Mouse (Mus musculus): ENCODE results near the gene Itgb4.
A peak's percentile ranks its signal among the peaks of the same experiment; 100 is the strongest.
"Not testable (repeated sequence)": the region's sequence is repeated elsewhere in the genome, so short reads cannot be mapped to it uniquely, and the experiment has no call there.

Gene Itgb4

DNA sequence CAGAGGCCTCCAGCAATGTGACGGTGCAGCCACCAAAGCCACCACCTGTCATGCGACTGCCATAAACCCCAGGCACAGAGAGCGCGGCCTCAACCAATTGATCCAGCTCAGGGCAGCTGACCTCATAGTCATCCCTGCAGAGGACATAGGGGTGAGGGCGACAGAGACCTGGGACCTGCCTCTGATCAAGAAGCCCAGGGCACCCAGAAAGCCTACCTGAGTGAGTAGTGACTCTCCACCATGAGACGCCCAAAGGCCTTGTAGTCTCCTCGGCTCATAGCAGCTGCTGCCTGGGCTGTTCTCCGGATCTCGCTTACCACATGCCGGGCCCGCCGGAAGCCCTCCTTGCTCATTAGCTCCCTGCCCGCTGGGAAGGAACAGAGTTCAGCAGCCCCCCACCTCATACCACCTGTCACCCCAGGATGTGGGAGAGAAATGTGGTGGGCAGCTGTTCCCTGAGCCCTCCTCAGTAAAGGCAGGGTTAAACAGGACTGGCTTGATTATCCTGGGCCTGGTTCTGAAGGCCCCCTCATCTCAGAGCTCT, 34.4 kb downstream of the Itgb4 start:
- DNase-seq (ENCODE audit: low spot score), result no peak

DNA sequence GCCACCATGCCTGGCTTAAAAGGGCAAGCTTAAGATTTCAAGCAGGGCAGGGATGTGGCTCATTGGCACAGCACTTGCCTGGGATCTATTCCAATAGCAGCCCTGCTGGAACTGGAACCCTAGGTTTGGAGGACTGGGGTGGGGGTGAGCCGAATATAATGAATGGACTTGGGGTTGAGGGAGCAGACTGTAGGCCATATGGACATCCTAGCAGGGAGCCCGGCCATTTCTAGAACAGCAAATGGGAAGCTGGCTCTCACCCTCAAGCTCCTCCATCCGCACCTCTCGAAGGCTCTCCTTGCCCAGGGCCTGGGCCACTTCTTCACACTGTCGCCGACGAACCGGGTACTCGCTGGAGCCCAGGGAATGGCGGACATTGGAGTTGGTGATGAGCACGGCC, 35.2 kb downstream of the Itgb4 start:
- no peak for DNase-seq (ENCODE audit: low spot score)

DNA sequence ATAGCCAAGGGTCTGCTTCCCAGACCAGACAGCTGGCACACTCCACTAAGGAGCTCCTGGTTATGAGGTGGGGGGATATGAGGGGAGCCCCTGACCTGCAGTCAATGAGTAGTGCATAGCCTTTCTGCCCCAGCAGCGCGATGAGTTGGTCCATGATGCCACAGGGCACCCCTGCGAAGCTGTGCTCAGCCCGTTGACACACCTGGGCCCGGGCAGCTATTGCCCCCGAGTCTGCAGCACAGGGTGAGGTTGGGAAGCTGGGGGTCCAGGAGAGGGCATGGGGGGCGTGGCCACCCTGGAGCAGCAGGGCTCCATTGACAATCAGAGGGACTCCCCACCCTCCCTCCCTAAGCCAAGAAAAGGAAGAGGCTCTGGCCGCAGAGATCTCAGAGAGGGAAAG, 35.6 kb downstream of the Itgb4 start:
- DNase-seq (ENCODE audit: low spot score), result no peak

DNA sequence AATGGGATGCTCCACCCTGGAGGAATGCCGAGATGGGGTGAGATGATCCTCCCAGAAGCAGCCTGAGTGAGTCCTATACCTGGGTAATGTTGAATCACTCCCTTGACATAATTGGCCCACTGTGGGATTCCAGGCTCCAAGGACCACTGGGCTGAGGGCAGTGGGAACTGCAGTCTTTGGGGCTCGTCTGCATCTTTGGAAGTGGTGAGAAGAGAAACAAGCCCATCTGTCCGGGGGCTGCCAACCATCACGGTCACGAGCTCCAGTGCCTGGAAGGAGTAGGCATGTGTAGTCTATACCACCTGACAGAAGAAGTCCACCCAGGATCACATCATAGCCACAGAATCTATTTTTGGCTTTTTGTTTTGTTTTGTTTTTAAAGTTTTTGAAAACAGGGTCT, 36.4 kb downstream of the Itgb4 start:
- no peak for DNase-seq (ENCODE audit: low spot score)

DNA sequence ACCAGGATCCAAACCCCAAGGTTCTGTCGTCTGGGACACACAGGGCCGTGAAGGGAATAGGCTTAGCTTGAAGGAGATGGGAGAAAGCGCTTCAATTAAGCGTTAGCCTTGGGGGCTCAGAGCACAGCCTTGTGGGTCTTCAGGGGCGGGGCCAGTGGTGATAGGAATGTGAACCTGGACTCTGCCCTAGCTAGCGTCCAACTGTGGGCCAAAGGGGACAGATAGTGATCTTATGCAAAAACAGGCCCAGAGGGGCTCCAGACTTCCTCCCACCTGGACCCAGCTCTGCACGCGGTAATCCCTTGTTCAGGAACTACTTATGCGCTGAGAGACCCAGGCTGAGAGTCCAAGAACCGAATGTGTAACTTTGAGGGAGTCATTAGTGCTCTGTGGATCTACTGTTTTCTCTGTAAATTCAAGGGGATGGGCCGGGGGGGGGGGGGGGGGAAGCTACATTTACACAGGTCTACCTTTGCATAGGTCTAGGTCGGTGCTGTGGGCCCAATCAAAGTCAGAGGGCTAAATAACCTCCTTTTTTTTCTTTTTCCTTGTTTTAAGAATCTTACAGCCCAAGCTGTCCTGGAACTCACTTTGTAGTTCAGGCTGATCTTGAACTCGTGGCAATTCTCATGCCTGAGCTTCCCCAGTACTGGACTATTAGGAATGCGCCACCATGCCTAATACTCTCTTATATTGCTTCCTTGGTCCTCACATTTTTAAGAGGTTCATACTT, 37.2 kb downstream of the Itgb4 start:
- DNase-seq (ENCODE audit: low spot score), result no peak

DNA sequence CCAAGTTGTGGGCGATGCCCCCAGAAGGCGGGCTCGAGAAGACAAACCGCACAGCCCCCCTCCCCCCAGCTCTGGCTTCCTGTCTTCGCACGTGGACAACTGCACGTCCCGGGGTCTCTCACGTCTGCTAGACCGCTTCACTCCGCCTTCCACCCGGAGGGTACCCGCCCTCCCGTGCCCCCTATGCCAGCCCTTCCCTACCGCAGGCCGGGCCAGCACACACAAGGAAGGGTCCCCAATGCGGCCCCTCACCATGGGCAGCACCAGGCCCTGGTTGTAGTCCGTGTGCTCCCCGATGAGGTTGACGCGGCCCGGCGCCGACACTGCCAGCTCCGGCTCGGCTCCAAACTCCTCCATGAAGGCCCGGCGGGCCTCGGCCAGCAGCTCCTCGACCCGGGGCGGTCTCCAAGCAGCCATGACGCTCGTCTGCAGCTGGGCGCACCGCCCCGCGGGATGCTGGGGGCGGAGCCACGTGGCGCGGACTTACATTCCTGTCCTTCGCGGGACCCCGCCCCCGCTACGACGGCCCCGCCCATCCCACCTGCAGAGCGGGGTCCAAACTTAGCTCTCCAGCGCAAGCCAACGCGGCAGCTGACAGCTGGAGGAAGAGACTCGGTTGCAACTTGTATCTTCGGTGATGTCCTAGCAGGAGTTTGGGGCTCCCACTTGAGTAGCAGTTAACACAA, 37.9 kb downstream of the Itgb4 start, which contains the start of gene Galk1:
Gene Galk1 (minus strand): TSS at position 458 of the 686 bp plus-strand sequence.
- DNase-seq (ENCODE audit: low spot score), result peak; percentile 63

DNA sequence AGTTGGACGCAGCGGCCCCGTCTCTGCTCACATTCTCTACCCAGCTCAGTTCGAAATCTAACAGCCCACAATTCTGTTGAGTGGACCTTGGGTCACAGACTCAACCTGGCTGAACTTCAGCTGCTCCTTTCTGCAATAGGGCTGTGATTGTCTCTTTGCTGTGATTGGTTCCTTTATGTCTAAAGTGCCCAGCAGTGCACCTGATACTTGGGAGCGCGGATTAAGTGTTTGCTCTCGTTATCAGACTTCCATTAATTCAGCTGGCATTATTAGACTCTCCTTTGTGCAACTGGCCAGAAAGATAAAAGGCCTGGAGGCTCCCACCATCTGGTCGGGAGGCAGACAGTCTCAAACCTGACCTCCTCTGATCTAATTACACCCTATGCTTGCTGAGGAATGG, 40.3 kb downstream of the Itgb4 start:
- DNase-seq (ENCODE audit: low spot score), result no peak

DNA sequence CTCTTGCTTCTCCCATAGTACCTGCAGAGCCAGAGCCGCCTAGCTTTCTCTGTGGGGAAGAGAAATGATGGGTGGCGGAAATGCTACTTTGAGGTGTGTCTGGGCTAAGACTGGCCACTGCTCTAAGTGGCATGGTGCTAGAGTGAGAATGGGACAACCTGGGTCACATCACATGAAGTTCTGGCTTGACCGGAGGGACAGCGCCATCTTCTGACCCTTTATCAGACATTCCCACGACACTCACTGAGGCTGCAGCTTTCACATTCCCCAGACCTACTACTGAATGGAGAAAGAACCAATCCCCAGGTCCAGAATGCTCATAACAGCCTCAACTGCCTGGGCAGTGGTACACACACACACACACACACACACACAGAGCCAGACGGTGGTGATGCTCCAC, 43.6 kb downstream of the Itgb4 start:
- DNase-seq (ENCODE audit: low spot score), result no peak

DNA sequence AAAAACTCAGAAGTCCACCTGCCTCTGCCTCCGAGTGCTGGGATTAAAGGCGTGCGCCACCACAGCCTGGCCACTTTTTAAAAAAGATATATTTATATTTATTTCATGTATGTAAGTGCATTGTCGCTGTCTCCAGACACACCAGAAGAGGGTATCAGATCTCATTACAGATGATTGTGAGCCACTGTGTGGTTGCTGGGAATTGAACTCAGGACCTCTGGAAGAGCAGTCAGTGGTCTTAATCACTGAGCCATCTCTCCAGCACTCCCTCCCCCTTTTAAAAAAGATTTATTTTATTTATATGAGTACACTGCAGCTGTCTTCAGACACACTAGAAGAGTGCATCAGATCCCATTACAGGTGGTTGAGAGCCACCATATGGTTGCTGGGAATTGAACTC, 44.4 kb downstream of the Itgb4 start:
- DNase-seq (ENCODE audit: low spot score), result not testable (repeated sequence)

DNA sequence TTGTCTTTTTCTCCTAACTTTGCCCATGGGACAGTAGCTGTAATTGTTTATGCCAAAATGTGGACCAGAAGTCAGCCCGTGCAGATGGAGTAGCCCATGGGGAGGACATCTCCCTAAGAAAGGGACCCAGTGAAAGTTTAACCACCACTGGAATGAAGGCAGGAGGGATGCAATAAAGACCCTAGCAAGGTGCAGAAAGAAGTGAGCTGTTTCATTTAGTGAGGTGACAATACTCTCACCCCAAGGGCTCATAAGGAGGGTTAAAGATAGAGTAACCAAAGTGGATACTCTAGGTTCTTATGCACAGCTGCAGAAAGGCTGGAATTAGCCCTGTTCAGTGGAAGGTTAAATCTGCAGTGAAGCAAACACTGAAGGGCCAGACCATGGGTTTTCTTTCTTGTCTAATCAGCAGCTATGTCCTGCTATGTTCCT, 44.9 kb downstream of the Itgb4 start:
- no peak for DNase-seq (ENCODE audit: low spot score)

DNA sequence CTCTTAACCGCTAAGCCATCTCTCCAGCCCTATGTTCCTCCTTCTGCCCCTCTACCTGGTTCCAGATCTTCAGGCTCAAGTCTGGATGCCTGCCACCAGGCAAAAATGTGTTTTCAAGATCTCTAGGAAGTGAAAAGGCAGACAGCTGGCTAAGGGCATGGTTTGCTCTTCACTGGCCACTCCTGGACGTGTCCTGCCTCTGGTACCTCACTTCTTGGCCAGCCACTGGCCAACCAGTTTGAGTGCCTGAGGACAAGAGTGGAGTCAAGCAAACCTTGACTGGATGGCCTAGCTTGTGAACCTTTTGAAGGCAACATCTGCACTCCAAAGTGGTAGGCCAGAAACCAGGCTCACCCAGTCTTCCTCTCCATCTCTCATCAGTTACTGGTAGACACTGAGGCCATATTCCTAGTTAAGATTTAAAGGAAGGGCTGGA, 45.5 kb downstream of the Itgb4 start:
- no peak for DNase-seq (ENCODE audit: low spot score)

DNA sequence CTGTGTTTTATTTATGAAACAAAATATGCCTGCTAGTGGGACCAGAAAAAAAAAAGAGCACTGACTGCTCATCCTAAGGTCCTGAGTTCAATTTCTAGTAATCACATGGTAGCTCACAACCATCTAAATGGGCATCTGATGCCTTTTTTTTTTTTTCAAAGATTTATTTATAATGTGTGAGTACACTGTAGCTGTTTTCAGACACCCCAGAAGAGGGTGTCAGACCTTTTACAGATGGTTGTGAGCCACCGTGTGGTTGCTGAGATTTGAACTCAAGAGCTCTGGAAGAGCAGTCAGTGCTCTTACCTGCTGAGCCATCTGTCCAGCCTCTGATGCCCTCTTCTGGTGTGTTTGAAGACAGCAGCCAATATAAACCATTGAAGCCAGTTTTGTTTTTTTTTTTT, 46.0 kb downstream of the Itgb4 start:
- no peak for DNase-seq (ENCODE audit: low spot score)

DNA sequence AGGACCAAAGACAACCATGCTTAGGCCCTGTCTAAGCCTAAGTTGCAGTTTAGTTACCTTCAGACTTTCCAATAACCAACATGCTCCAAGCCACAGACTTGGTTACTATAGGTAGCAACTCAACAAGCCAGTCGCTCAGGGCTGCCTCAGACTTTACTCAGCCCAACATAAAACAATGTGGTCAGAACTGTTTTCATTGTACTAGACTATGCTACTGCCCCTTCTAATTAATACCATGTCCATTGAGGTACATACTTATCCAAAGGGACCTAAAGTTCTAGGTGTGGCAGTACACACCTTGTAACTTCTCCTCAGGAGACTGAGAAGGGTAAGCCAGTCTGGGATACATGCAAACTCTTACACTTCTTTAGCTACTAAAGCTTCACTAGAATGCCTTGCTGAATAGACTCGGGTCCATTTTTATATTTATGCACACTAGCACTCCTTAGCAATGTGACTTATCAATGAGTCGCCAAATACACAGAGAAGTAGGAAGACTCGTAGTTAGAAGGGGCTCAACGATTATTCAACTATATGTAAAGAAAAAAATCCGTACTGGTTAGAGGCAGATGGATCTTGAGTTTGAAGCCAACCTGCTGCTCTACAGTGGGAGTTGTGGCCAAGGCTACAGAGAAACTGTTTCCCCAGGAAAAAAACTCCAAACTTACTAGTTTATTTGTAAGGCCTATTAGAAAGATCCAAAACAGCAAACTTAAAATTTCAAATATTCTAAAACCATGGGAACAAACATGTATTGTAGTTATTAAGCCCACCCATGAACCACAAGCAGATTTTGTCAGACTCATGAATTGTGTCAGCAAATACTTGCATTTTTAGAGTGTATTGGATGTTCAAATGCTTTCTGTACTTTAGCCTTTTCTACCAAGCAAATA, 47.1 kb downstream of the Itgb4 start:
- no peak for DNase-seq (ENCODE audit: low spot score)

DNA sequence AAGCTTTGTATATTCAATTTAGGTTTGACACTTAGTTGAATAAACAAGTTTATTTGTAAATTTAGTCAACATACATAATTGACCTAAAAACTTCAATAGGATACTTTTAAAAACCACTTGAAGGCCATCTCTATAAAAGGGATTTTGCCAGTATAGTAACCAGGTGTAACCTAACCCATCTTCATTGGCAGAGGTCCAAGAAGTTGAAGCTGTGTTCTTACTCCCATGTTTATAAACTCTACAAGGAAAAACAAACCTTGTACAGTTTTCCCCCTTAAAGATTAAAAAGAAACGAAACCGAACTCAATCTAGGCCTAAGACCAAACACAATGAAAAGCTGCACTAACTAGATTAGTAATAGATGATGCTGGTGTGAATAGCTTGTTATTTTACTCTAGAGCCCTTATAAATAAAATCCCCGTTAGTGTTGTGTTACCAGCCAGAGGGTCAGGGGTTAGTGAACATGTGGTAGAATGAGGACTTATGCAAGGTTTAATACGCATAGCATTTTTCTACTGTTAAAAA, 47.8 kb downstream of the Itgb4 start:
- no peak for DNase-seq (ENCODE audit: low spot score)

DNA sequence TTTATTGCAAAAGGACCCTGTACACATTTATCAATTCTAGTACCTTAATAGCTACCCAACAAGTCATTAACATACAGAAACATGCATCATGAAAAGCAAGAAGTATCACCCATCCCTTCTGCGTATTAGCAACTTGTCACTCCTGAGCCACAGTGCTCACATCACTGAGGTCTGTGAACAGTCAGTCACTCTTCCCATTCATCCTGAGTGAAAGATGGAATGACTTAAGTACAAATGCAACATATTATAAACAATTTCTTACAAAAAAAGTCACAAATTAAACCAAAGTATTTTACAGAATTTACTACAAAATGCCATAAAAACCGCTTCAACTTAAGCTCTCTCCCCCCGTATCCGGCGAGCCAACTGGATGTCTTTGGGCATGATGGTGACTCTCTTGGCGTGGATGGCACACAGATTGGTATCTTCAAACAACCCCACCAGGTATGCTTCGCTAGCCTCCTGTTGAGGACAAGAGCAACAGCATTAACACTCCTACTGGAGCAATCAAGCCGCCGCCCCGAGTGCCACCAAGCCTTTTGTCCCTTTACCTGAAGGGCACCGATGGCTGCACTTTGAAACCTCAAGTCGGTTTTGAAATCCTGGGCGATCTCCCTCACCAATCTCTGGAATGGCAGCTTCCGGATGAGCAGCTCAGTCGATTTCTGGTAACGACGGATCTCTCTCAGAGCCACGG, 48.7 kb downstream of the Itgb4 start:
- DNase-seq (ENCODE audit: low spot score), result not testable (repeated sequence)

DNA sequence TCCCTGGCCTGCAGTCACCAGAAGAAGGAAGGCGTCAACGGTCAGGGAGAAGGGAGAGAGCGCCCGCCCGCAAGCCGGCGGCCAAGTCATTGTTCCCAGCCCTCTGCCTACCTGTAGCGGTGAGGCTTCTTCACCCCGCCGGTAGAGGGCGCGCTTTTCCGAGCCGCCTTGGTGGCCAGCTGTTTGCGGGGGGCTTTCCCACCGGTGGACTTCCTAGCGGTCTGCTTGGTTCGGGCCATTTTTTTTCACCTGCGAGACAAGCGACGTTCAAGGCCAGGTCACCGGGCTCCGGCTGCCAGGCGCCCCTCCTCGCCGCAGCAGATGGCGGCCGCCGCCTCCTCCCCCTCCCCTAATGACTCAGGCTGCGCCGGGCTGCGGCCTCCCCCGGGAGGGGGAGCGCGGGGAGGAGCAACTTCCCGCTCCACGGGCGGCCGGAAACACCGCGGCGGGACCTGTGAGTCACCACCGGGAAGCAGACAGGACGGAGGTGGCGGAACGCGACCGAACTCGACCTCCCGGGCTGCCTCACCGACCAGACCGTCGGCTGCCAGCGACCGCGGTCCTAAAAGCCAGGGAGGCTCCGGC, 49.4 kb downstream of the Itgb4 start:
- DNase-seq (ENCODE audit: low spot score), result no peak

DNA sequence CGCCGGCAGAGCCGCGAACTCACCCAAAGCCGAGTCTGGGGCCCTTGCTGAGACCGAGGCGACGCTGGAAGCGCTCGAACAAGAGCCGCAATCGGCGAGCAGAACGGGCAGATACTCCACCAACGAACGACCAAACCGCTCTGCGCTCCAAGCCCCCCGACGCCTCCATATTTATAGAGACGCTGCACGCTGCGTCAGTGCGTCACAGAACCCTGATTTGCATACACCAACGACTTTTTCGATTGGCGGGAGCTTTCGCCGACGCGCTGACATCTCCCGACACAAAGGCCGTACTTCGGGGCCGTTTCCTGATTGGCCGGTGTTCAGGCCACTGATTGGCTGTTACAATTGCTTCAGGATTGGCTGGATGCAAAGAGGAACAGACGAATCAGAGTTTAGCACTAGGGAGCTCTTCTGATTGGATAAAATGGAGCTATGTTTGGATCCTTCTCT, 49.9 kb downstream of the Itgb4 start:
- DNase-seq (ENCODE audit: low spot score), result peak; percentile 95

DNA sequence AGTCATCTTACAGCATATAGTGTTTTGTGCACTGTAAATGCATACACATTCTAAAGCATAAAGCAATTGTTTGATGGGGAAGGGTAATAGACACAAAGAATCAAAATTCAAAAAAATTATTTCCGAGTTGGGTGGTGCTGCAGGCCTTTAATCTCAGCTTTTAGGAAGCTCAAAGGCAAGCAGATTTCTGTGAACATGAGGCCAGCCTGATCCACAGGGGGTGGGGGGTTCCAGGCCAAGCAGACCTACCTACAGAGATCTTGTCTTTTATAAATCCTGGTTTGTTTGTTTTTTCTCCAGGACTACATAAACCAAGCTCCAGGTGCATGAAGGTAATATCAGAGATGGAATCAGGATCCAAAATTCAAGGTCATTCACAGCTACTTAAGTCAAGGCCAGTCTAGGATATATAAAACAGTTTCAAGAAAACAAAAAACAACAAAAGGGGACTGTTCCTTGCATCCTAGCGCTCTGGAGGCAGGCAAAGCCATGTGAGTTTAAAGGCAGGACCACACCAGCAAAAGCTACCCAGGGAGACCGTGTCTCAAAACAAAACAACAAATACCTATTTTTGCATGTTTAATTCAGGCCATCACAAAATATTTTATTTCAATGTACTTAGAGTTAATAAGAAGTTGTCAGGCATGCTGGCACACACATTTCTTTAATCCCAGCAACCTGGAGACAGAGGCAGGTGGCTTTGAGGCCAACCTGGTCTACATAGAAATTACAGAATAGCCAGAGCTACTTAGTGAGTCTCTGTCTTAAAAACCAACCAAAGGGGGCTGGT, 50.7 kb downstream of the Itgb4 start:
- DNase-seq (ENCODE audit: low spot score), result no peak

DNA sequence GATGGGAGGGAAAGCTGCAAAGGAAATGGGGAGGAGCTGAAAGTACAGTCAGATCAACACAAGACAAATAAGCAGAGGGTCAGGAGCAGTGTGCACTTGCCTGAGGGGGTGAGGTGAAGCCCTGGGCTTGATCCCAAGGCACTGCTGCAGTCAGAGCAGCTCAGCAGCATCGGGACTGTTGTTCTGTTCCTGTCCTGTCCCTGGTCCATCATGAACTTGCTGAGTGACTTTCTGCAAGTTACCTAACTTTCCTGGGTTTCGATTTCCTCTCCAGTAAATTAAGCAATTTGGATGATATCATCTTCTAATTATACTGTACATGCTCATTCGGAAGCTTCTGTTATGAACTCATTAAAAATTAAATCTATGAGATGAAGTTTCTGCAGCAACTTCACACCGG, 53.2 kb downstream of the Itgb4 start, which contains the start of gene H3f3b:
Gene H3f3b (minus strand): TSS at position 207 of the 400 bp plus-strand sequence.
- no peak for DNase-seq (ENCODE audit: low spot score)
